Mouse (Mus musculus) lung, embryonic 16.5 days (tissue): ENCODE measurements at regions not wholly inside any gene's neighbourhood (a gene's known extent, or its start where the extent isn't known, plus 50 kb on each side); places are given as distances from the start of the nearest gene placed in this dataset.

ENCODE experiments used
- ATAC-seq: fragments of 200-750 bp; cut with Nextera tagmentation; 2 replicates; pipeline ENCODE4 v1.8.0; 2017; ENCODE audit warnings: low read depth, mild to moderate bottlenecking, moderate library complexity
- H3K27ac ChIP-seq: fragments of 300-500 bp; sonication (generic); 2 replicates; pipeline ENCODE4 v1.5.1; 2014; ENCODE audit warnings: mild to moderate bottlenecking, control low read depth, low read length
- H3K27me3 ChIP-seq: fragments of 300-500 bp; sonication (generic); 2 replicates; pipeline ENCODE4 v1.6.1; 2014; ENCODE audit warnings: low read depth, low read length, mixed read lengths; ENCODE audit not compliant: control insufficient read depth, insufficient read depth
- H3K36me3 ChIP-seq: fragments of 300-500 bp; sonication (generic); 2 replicates; pipeline ENCODE4 v1.6.1; 2014; ENCODE audit warnings: low read length; ENCODE audit not compliant: control insufficient read depth, insufficient read depth
- H3K4me1 ChIP-seq: fragments of 300-500 bp; sonication (generic); replicated peaks from 2 replicates; pipeline ENCODE4 v1.6.1; 2014; ENCODE audit warnings: low read length, mixed read lengths; ENCODE audit not compliant: control insufficient read depth, insufficient read depth
- H3K4me2 ChIP-seq: fragments of 300-500 bp; sonication (generic); 2 replicates; pipeline ENCODE4 v1.6.1; 2014; ENCODE audit warnings: low read depth, low read length, control low read depth
- H3K4me3 ChIP-seq: fragments of 300-500 bp; sonication (generic); 2 replicates; pipeline ENCODE4 v1.5.1; 2014; ENCODE audit warnings: mild to moderate bottlenecking, low read length, control low read depth
- H3K9ac ChIP-seq: fragments of 300-500 bp; sonication (generic); 2 replicates; pipeline ENCODE4 v1.6.1; 2014; ENCODE audit warnings: low read length, control low read depth
- H3K9me3 ChIP-seq: fragments of 300-500 bp; sonication (generic); 2 replicates; pipeline ENCODE4 v1.6.1; 2016; ENCODE audit warnings: low read length; ENCODE audit not compliant: control insufficient read depth
- WGBS: fragments of 180-500 bp; shearing (Covaris S2); extraction: QIAGEN DNeasy Blood & Tissue Kit; methylation state at CpG from one replicate; pipeline ENCODE4 v1.1.7; 2014; 5-methylcytosine and 5-hydroxymethylcytosine counted together

DNA sequence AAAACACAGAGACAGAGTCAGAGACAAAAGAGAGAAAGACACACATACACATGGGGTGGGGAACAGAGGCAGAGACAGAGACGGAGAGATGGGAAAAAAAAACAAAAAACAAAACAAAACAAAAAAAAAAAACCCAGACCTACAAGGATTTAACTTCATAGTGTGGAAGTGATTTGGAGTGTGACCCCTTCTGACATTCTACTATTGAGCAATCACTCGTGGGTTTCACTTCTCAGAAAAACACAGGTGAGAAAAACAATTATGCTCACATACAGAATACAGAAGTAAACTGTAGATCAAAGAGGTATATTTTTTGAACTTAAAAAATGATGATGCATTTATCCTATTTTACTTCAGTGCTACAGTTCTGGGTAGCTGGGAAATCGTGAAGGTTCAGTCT is 326.7 kb upstream of the Actbl2 start:
- ATAC-seq = no peak
- H3K36me3 ChIP-seq = no peaks in the 10 kb centered on the region
- no peak overlapping the region for H3K4me3 ChIP-seq
- no peaks in the 10 kb centered on the region for H3K9me3 ChIP-seq
- no peaks in the 10 kb centered on the region for H3K27me3 ChIP-seq
- H3K4me2 ChIP-seq = no peak overlapping the region
- H3K4me1 ChIP-seq = no peaks in the 10 kb centered on the region; the same call in 1 of the 2 replicates
- no peak overlapping the region; the same call in 1 of the 2 replicates for H3K27ac ChIP-seq
- WGBS = 58% methylated on average over 3 of the region's 3 CpGs
- no peak overlapping the region for H3K9ac ChIP-seq

DNA sequence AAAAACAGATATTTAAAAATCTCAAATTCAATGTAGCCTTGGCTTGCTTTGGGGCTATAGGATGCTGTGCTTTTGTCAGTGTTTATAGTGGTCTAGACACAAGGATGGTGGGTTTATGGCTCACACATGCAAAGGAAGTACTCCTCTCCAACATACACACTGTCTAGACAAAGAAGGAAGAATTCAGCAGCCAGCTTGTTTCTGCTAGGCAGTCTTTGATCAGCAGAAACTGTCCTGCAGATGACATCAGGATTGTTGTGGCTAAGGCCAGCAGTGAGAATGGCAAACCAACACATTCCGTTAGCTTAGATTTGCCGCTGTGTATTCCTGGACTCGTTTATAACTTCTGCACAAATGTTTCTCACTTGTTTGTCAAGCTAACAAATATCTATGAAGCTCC is 325.9 kb upstream of the Actbl2 start:
- Histone ChIP-seq H3K9me3 (no peaks in the 10 kb centered on the region), H3K27me3 (no peaks in the 10 kb centered on the region), H3K27ac (no peak overlapping the region), H3K9ac (no peak overlapping the region), H3K36me3 (no peaks in the 10 kb centered on the region), H3K4me1 (no peaks in the 10 kb centered on the region; the same call in 1 of the 2 replicates), H3K4me2 (no peak overlapping the region), H3K4me3 (no peak overlapping the region)
- peak; percentile 49 for ATAC-seq
- 49% methylated on average over 3 of the region's 3 CpGs for WGBS

DNA sequence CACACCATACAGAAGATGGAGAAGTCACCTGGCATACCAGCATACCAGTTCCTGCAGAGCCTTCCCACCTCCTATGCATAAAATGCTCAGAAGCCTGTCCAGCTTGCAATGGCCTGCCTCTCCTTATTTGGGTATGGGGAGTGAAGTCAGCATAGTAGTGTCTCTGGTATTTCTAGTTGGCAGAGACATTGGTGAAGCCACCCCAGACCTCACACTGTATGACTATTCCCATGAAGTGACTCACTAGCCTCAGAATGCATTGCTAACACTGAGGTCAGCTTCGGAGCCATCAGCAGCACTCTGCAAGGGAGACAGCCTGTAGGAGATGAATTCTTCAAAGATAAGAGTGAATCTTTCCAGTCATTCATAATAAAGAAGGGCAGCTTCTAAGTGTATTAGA is 325.2 kb upstream of the Actbl2 start:
- Histone ChIP-seq H3K27ac (no peak overlapping the region), H3K9ac (no peak overlapping the region)

DNA sequence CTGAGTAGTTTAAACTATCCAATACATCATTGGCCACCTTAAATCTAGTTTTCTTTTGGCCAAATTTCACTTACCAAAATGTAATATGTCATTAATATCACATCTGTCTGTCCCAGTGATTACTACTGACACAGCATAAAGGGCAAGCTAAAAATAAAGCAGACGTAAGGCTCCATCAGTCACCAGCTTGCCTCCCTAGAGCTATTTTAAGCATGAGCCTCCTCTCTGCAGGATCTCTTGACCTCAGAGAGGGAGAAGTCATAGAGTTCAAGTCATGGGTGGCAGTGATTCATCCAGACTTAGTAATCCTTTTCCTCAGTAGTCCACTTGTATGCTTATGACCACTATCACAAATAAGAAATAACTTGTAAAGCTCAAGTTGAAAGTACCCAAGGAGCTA is 313.2 kb upstream of the Actbl2 start:
- no peaks in the 10 kb centered on the region for H3K27me3 ChIP-seq
- ATAC-seq = no peak
- 60% methylated on average over 1 of the region's 1 CpGs for WGBS

More for the DNA sequence above, 325.2 kb upstream of the Actbl2 start:
- H3K4me2 ChIP-seq = no peak overlapping the region
- no peaks in the 10 kb centered on the region; the same call in 1 of the 2 replicates for H3K4me1 ChIP-seq
- H3K27me3 ChIP-seq = no peaks in the 10 kb centered on the region
- no peaks in the 10 kb centered on the region for H3K36me3 ChIP-seq
- H3K9me3 ChIP-seq = no peaks in the 10 kb centered on the region
- ATAC-seq = peak; percentile 80
- H3K4me3 ChIP-seq = no peak overlapping the region
- WGBS = 64% methylated on average over 1 of the region's 1 CpGs

DNA sequence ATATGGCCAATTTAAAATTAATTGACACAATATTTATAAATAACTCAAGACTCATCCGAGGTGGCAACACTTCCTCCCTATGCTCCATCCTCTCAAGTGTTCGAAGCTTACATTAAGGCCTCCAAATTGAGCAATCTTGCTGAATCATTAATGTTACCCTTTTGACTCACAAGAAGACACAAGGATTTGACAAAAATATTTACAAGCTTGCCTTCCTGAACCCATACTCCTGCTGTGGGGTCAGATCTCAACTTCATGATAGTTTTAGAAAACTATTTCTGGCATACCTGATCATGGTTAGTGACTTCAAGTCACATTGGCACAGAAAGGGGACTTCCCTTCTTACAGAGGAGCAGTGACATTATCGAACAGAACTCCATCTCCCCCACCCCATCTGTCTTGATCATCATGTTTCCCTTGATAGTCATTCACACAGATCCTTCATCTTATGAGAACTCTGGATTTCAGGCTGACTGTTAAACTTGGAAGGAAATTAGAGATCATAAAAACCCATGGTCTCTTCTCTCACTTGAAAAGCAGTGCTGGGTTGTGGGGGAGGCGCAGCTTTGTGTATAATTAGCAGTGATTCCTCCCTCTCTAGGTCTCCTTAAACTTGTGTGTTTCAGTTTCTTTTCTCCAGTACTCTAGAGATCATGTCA is 311.7 kb upstream of the Actbl2 start:
- H3K9me3 ChIP-seq = no peaks in the 10 kb centered on the region
- 72% methylated on average over 4 of the region's 4 CpGs for WGBS
- no peak overlapping the region for H3K4me3 ChIP-seq
- no peak overlapping the region for H3K27ac ChIP-seq
- no peak for ATAC-seq
- H3K9ac ChIP-seq = no peak overlapping the region
- no peaks in the 10 kb centered on the region for H3K4me1 ChIP-seq
- no peak overlapping the region for H3K4me2 ChIP-seq
- H3K36me3 ChIP-seq = no peaks in the 10 kb centered on the region
- H3K27me3 ChIP-seq = no peaks in the 10 kb centered on the region

More for the DNA sequence above, 313.2 kb upstream of the Actbl2 start:
- Histone ChIP-seq H3K27ac (no peak overlapping the region), H3K36me3 (no peaks in the 10 kb centered on the region), H3K4me2 (no peak overlapping the region), H3K9ac (no peak overlapping the region), H3K4me3 (no peak overlapping the region), H3K4me1 (no peaks in the 10 kb centered on the region), H3K9me3 (no peaks in the 10 kb centered on the region)

DNA sequence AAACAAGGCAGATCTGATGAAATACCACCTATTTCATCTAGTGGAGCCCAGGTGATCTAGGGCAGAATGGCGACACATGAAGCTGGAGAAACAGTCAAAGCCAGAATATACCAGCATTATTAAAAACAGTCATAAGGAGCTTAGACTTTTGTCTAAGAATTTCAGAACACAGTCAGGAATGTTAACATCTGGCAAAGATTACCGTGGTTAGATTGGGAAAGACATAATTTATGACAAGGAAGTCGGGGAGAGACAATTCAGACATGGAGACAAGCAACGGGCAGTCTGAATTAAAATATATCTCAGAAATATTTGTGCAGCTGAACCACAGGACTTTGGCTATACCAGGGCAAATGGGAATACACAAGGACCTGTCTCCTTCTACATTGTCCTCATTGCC is 310.8 kb upstream of the Actbl2 start:
- Histone ChIP-seq H3K4me2 (no peak overlapping the region), H3K36me3 (no peaks in the 10 kb centered on the region), H3K27me3 (no peaks in the 10 kb centered on the region), H3K4me1 (no peaks in the 10 kb centered on the region), H3K9me3 (no peaks in the 10 kb centered on the region), H3K9ac (no peak overlapping the region), H3K27ac (no peak overlapping the region), H3K4me3 (no peak overlapping the region)
- no peak for ATAC-seq
- WGBS = 46% methylated on average over 4 of the region's 4 CpGs

DNA sequence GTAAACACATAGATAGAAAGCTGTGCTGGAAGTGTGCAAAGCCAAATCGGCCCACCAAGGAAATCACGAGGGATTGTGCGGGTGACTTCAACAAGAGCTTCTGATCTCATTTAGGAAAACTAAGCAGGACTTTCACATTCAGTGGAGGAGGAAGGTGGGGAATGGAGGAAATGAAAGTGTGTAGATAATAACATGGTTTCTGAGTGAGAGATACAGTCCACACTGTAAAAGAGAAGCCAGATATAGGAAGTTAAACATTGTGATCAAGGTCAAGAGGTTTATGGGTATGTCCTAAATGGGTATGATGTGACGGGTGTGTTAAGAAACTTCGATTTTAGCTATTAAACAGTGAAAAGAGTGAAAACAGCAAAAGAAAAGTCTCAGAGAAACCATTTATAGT is 310.1 kb upstream of the Actbl2 start:
- Histone ChIP-seq H3K4me1 (no peaks in the 10 kb centered on the region), H3K4me3 (no peak overlapping the region), H3K9me3 (no peaks in the 10 kb centered on the region), H3K4me2 (no peak overlapping the region), H3K36me3 (no peaks in the 10 kb centered on the region), H3K27me3 (no peaks in the 10 kb centered on the region), H3K9ac (no peak overlapping the region), H3K27ac (no peak overlapping the region)
- ATAC-seq = no peak
- 83% methylated on average over 5 of the region's 5 CpGs for WGBS

DNA sequence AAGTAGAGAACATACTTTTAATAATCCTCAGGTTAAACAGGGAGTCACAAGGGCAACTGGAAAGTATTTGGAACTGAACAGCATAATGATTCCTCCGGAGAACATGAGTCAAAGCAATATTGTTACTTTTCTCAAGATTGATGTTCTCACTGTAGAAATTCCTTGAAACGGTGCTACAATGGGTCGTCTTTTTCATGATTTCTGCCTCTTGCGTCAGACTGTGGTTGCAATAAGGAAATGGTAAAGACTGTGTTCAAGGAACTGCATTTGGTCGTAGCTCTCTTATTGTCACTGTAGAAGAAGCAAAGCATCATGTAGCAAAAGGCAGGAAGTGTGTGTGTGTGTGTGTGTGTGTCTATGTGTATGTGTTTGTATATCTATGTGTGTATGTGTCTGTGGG is 294.6 kb upstream of the Actbl2 start:
- ATAC-seq = no peak
- 53% methylated on average over 5 of the region's 5 CpGs for WGBS
- Histone ChIP-seq H3K9ac (no peak overlapping the region), H3K27ac (no peak overlapping the region), H3K4me2 (no peak overlapping the region), H3K27me3 (no peaks in the 10 kb centered on the region), H3K36me3 (no peaks in the 10 kb centered on the region), H3K9me3 (0 out of 2 replicates have a peak, but pooled peaks cover 6% of the 10 kb centered on the region), H3K4me1 (no peaks in the 10 kb centered on the region), H3K4me3 (no peak overlapping the region)

DNA sequence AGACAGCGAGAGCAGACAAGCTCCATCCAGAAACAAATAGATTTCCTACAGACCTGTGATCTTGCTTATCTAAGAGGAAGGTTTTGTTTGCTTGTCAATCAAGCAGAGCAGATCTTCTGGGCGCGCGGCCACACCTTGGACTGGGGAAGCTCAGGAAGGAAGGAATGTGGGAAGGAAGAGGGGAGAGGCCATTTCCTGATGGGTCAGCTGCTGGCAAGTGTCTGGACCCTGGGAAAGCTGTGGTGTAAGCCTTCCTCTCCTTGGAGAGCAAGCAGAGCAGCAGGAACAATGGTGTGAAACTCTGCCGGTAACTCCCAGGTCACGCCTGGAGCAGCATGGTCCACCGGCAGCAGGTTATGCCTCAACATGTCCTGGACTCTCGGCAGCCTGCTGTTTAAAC is 287.7 kb upstream of the Actbl2 start:
- H3K9me3 ChIP-seq = no peaks in the 10 kb centered on the region
- H3K9ac ChIP-seq = peak overlapping the region; percentile 4; the same call in 1 of the 2 replicates
- H3K36me3 ChIP-seq = no peaks in the 10 kb centered on the region
- 0 out of 2 replicates have a peak overlapping the region, but pooled peaks have one; percentile 1 for H3K4me2 ChIP-seq
- ATAC-seq = peak; percentile 61
- no peaks in the 10 kb centered on the region for H3K27me3 ChIP-seq
- WGBS = 25% methylated on average over 8 of the region's 8 CpGs
- peaks cover 9% of the 10 kb centered on the region for H3K4me1 ChIP-seq
- no peak overlapping the region for H3K4me3 ChIP-seq
- peak overlapping the region; percentile 71 for H3K27ac ChIP-seq
